Mouse (Mus musculus) inflammation-experienced regulatory T-cells, adult 16 weeks (primary cell): Measurements from ENCODE around the gene Rpl3l. TPM values are rescaled to one million over a fixed set of nuclear protein-coding genes. Genes with fewer than 3 reads are reported as not detected.

Experiments
- polyA plus RNA-seq: library from polyadenylated mRNA; unstranded; fragments of 100-300 nt; shearing (Covaris generic); gene quantifications from one replicate; pipeline ENCODE4 v1.2.1, GENCODE M21; 2017

Gene Rpl3l
- polyA plus RNA-seq, result not detected

GRCm38 (mm10) chr17:24727618-24728017 is at the start of gene Rpl3l:
Gene Rpl3l (plus strand): TSS chr17:24727820.

GRCm38 (mm10) chr17:24689251-24690081 is 38.2 kb upstream of the Rpl3l start, which contains the start of gene Syngr3:
Gene Syngr3 (minus strand): TSS chr17:24689955.

GRCm38 (mm10) chr17:24696011-24696697 is 31.5 kb upstream of the Rpl3l start, which contains the start of the genes Gfer and Noxo1:
Gene Gfer (minus strand): TSS chr17:24696156.
Gene Noxo1 (plus strand): TSS chr17:24696234.

GRCm38 (mm10) chr17:24706982-24707800 is 20.4 kb upstream of the Rpl3l start, which contains the start of gene Tbl3:
Gene Tbl3 (minus strand): TSS chr17:24707660.

GRCm38 (mm10) chr17:24717943-24718342 is 9.7 kb upstream of the Rpl3l start, which contains the start of the genes Rnf151 and Rps2:
Gene Rnf151 (minus strand): TSS chr17:24718063.
Gene Rps2 (plus strand): TSS chr17:24718116.

GRCm38 (mm10) chr17:24724184-24724583 is 3.4 kb upstream of the Rpl3l start, which contains the start of gene Ndufb10:
Gene Ndufb10 (minus strand): TSS chr17:24724478.

GRCm38 (mm10) chr17:24736330-24737051 is 8.9 kb downstream of the Rpl3l start, which contains the start of gene Msrb1:
Gene Msrb1 (plus strand): TSS chr17:24736642.

GRCm38 (mm10) chr17:24752415-24753394 is 25.1 kb downstream of the Rpl3l start, which contains the start of gene Hs3st6:
Gene Hs3st6 (plus strand): TSS chr17:24752988.

Other genes starting within 250 kb of the Rpl3l start
- gene Mlst8, start 248.7 kb upstream of the Rpl3l start, polyA plus RNA-seq, result 31.0 TPM
- gene Caskin1, start 239.2 kb upstream of the Rpl3l start, polyA plus RNA-seq, result 0.09 TPM
- gene Traf7, start 199.9 kb upstream of the Rpl3l start, polyA plus RNA-seq, result 103 TPM
- gene Rab26, start 193.6 kb upstream of the Rpl3l start, polyA plus RNA-seq, result 13.7 TPM
- gene Pkd1, start 178.0 kb upstream of the Rpl3l start, polyA plus RNA-seq, result 18.5 TPM
- 55.0 TPM for gene Tsc2, start 95.2 kb upstream of the Rpl3l start, polyA plus RNA-seq
- 7.6 TPM for gene Nthl1, start 95.1 kb upstream of the Rpl3l start, polyA plus RNA-seq
- gene Slc9a3r2, start 77.5 kb upstream of the Rpl3l start, polyA plus RNA-seq, result not detected
- not detected for gene Npw, start 69.4 kb upstream of the Rpl3l start, polyA plus RNA-seq
- 3.2 TPM for gene Zfp598, start 58.1 kb upstream of the Rpl3l start, polyA plus RNA-seq
- 0.68 TPM for gene Syngr3, start 37.9 kb upstream of the Rpl3l start, polyA plus RNA-seq
- gene Gfer, start 31.7 kb upstream of the Rpl3l start, polyA plus RNA-seq, result 12.2 TPM
- 3.8 TPM for gene Noxo1, start 31.6 kb upstream of the Rpl3l start, polyA plus RNA-seq
- gene Tbl3, start 20.2 kb upstream of the Rpl3l start, polyA plus RNA-seq, result 67.3 TPM
- not detected for gene Rnf151, start 9.8 kb upstream of the Rpl3l start, polyA plus RNA-seq
- gene Rps2, start 9.7 kb upstream of the Rpl3l start, polyA plus RNA-seq, result 723 TPM
- 245 TPM for gene Ndufb10, start 3.3 kb upstream of the Rpl3l start, polyA plus RNA-seq
- gene Msrb1, start 8.8 kb downstream of the Rpl3l start, polyA plus RNA-seq, result 12.1 TPM
- not detected for gene Hs3st6, start 25.2 kb downstream of the Rpl3l start, polyA plus RNA-seq
- gene Meiob, start 76.5 kb downstream of the Rpl3l start, polyA plus RNA-seq, result not detected
- gene Hagh, start 112.3 kb downstream of the Rpl3l start, polyA plus RNA-seq, result 43.8 TPM
- gene Fahd1, start 122.5 kb downstream of the Rpl3l start, polyA plus RNA-seq, result 3.7 TPM
- not detected for gene Igfals, start 138.2 kb downstream of the Rpl3l start, polyA plus RNA-seq
- 118 TPM for gene Nubp2, start 158.5 kb downstream of the Rpl3l start, polyA plus RNA-seq
- 64.4 TPM for gene Spsb3, start 158.8 kb downstream of the Rpl3l start, polyA plus RNA-seq
- gene Eme2, start 167.3 kb downstream of the Rpl3l start, polyA plus RNA-seq, result 62.4 TPM
- 54.0 TPM for gene Mrps34, start 167.3 kb downstream of the Rpl3l start, polyA plus RNA-seq
- 69.0 TPM for gene Nme3, start 168.7 kb downstream of the Rpl3l start, polyA plus RNA-seq
- gene Mapk8ip3, start 209.2 kb downstream of the Rpl3l start, polyA plus RNA-seq, result 67.7 TPM
- 37.8 TPM for gene Jpt2, start 232.9 kb downstream of the Rpl3l start, polyA plus RNA-seq